Mouse (Mus musculus): ENCODE data around the gene Cbr1. TPM values are rescaled to one million over a fixed set of nuclear protein-coding genes. Genes with fewer than 3 reads are reported as not detected.

Gene Cbr1
- polyA plus RNA-seq, 1 experiment from 2014 or later, result 70.2 TPM

DNA sequence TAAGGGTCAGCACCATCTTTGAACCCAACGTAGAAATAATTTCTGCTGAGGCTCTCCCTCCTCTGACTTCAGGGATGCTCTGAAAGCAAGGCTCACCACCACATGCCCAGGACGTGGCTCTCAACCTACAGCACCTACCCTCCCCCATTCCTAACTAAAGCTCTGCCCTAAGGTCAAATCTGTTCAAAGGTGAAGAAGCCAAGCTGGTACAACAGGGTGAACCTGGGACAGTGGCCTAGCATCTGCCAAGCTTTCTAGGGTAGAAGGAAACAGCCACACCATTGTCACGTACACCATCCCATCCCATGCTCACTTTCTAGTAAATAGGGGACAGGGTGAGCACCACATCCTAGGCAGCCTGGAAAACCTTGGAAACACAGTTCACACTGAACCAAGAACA lies 12.9 kb upstream of the Cbr1 start:
- Histone ChIP-seq H3K4me3 (ENCODE audit: low read depth, low read length) (no peak overlapping the region), H3K9me3 (ENCODE audit: control insufficient read depth, low read length) (no peaks in the 10 kb centered on the region), H3K27me3 (replicated peaks; ENCODE audit: control insufficient read depth, insufficient read depth, low read length) (no peaks in the 10 kb centered on the region), H3K36me3 (ENCODE audit: control insufficient read depth, insufficient read depth, low read length) (peaks cover 41% of the 10 kb centered on the region), H3K4me1 (ENCODE audit: control insufficient read depth, insufficient read depth, low read length) (no peaks in the 10 kb centered on the region), H3K9ac (ENCODE audit: low read depth, low read length) (no peak overlapping the region), H3K4me2 (ENCODE audit: low read depth, low read length) (no peak overlapping the region), H3K27ac (replicated peaks; ENCODE audit: low read depth, low read length) (no peak overlapping the region)
- 94% methylated on average over 3 of the region's 3 CpGs for WGBS
- ATAC-seq (ENCODE audit: low read depth) (no peak), DNase-seq (ENCODE audit: low spot score) (no peak)

DNA sequence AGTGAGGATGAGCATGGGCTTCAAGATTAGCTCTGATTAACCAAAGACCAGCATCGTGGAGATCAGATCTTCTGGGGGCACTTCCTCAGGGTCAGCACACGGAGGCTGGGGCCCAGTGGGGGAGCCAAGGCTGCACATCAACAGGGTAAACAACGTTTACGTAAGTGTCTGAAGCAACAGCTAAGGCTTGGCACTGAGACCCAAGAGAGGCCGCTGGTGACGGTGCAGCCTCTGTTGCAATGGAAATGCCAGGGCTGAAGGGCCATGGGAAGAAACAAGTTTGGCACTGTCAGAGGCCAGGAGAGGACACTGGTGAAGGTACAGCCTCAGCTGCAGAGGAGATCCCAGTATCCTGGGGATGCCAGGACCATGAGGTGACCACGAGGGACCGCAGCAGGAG lies 12.2 kb upstream of the Cbr1 start:
- H3K27me3 ChIP-seq (replicated peaks; ENCODE audit: control insufficient read depth, insufficient read depth, low read length), result no peaks in the 10 kb centered on the region
- no peak overlapping the region for H3K9ac ChIP-seq (ENCODE audit: low read depth, low read length)
- no peak for ATAC-seq (ENCODE audit: low read depth)
- no peak for DNase-seq (ENCODE audit: low spot score)
- WGBS, result 91% methylated on average over 8 of the region's 8 CpGs
- no peaks in the 10 kb centered on the region for H3K9me3 ChIP-seq (ENCODE audit: control insufficient read depth, low read length)
- H3K4me1 ChIP-seq (ENCODE audit: control insufficient read depth, insufficient read depth, low read length), result no peaks in the 10 kb centered on the region
- no peak overlapping the region for H3K4me3 ChIP-seq (ENCODE audit: low read depth, low read length)
- H3K27ac ChIP-seq (replicated peaks; ENCODE audit: low read depth, low read length), result no peak overlapping the region
- H3K4me2 ChIP-seq (ENCODE audit: low read depth, low read length), result no peak overlapping the region
- peaks cover 46% of the 10 kb centered on the region for H3K36me3 ChIP-seq (ENCODE audit: control insufficient read depth, insufficient read depth, low read length)

GRCm38 (mm10) chr16:93594448-93594847 lies 11.2 kb upstream of the Cbr1 start:
- Histone ChIP-seq H3K27ac (replicated peaks; ENCODE audit: low read depth, low read length) (no peak overlapping the region), H3K9me3 (ENCODE audit: control insufficient read depth, low read length) (no peaks in the 10 kb centered on the region), H3K4me3 (ENCODE audit: low read depth, low read length) (no peak overlapping the region), H3K4me1 (ENCODE audit: control insufficient read depth, insufficient read depth, low read length) (no peaks in the 10 kb centered on the region), H3K36me3 (ENCODE audit: control insufficient read depth, insufficient read depth, low read length) (peaks cover 50% of the 10 kb centered on the region), H3K9ac (ENCODE audit: low read depth, low read length) (no peak overlapping the region), H3K27me3 (replicated peaks; ENCODE audit: control insufficient read depth, insufficient read depth, low read length) (no peaks in the 10 kb centered on the region), H3K4me2 (ENCODE audit: low read depth, low read length) (no peak overlapping the region)
- DNase-seq (ENCODE audit: low spot score) (no peak), ATAC-seq (ENCODE audit: low read depth) (no peak)
- WGBS, result 87% methylated on average over 10 of the region's 10 CpGs

- Histone ChIP-seq H3K9ac (ENCODE audit: low read depth, low read length) (no peak overlapping the region), H3K27me3 (replicated peaks; ENCODE audit: control insufficient read depth, insufficient read depth, low read length) (no peaks in the 10 kb centered on the region), H3K9me3 (ENCODE audit: control insufficient read depth, low read length) (no peaks in the 10 kb centered on the region), H3K4me1 (ENCODE audit: control insufficient read depth, insufficient read depth, low read length) (no peaks in the 10 kb centered on the region), H3K4me3 (ENCODE audit: low read depth, low read length) (no peak overlapping the region), H3K36me3 (ENCODE audit: control insufficient read depth, insufficient read depth, low read length) (peaks cover 38% of the 10 kb centered on the region), H3K4me2 (ENCODE audit: low read depth, low read length) (no peak overlapping the region), H3K27ac (replicated peaks; ENCODE audit: low read depth, low read length) (no peak overlapping the region)
- 90% methylated on average over 5 of the region's 5 CpGs for WGBS
- no peak for ATAC-seq (ENCODE audit: low read depth)
- no peak for DNase-seq (ENCODE audit: low spot score)
Observed at GRCm38 (mm10) chr16:93595766-93596165, 9.9 kb upstream of the Cbr1 start.

GRCm38 (mm10) chr16:93596807-93597206 lies 8.8 kb upstream of the Cbr1 start:
- 95% methylated on average over 7 of the region's 7 CpGs for WGBS
- Histone ChIP-seq H3K9me3 (ENCODE audit: control insufficient read depth, low read length) (no peaks in the 10 kb centered on the region), H3K4me2 (ENCODE audit: low read depth, low read length) (no peak overlapping the region), H3K4me1 (ENCODE audit: control insufficient read depth, insufficient read depth, low read length) (no peaks in the 10 kb centered on the region), H3K4me3 (ENCODE audit: low read depth, low read length) (no peak overlapping the region), H3K36me3 (ENCODE audit: control insufficient read depth, insufficient read depth, low read length) (peaks cover 37% of the 10 kb centered on the region), H3K27me3 (replicated peaks; ENCODE audit: control insufficient read depth, insufficient read depth, low read length) (no peaks in the 10 kb centered on the region), H3K9ac (ENCODE audit: low read depth, low read length) (no peak overlapping the region), H3K27ac (replicated peaks; ENCODE audit: low read depth, low read length) (no peak overlapping the region)
- DNase-seq (ENCODE audit: low spot score), result no peak
- no peak for ATAC-seq (ENCODE audit: low read depth)

DNA sequence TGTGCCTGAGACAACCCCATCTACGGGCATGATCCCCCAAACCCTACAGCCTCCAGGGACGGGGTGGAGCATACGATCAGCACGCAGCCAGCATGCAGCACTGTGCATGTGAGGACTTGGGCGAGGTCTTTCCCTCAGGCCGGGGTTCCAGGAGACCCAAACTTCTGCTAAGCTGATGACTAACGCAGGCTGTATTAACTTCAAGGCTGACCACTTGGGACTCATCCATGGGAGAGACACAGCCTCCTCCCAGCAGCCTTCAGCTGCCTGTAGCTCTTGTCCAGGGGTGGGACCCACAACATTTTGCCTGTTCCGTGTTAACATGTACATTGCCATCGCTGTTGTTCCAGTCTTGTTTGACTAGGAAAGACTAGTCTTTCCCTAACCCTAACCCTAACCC lies 8.1 kb upstream of the Cbr1 start:
- no peak overlapping the region for H3K27ac ChIP-seq (replicated peaks; ENCODE audit: low read depth, low read length)
- H3K36me3 ChIP-seq (ENCODE audit: control insufficient read depth, insufficient read depth, low read length), result peaks cover 37% of the 10 kb centered on the region
- H3K9ac ChIP-seq (ENCODE audit: low read depth, low read length), result no peak overlapping the region
- no peak overlapping the region for H3K4me2 ChIP-seq (ENCODE audit: low read depth, low read length)
- WGBS, result 93% methylated on average over 9 of the region's 9 CpGs
- DNase-seq (ENCODE audit: low spot score) (no peak), ATAC-seq (ENCODE audit: low read depth) (no peak)
- no peak overlapping the region for H3K4me3 ChIP-seq (ENCODE audit: low read depth, low read length)
- H3K27me3 ChIP-seq (replicated peaks; ENCODE audit: control insufficient read depth, insufficient read depth, low read length), result no peaks in the 10 kb centered on the region
- H3K9me3 ChIP-seq (ENCODE audit: control insufficient read depth, low read length), result no peaks in the 10 kb centered on the region
- no peaks in the 10 kb centered on the region for H3K4me1 ChIP-seq (ENCODE audit: control insufficient read depth, insufficient read depth, low read length)

- H3K36me3 ChIP-seq (ENCODE audit: control insufficient read depth, insufficient read depth, low read length), result peaks cover 23% of the 10 kb centered on the region; the same call in 1 of the 2 replicates
- no peak overlapping the region for H3K9ac ChIP-seq (ENCODE audit: low read depth, low read length)
- H3K4me1 ChIP-seq (ENCODE audit: control insufficient read depth, insufficient read depth, low read length), result peaks cover 4% of the 10 kb centered on the region
- H3K4me3 ChIP-seq (ENCODE audit: low read depth, low read length), result no peak overlapping the region
- ATAC-seq (ENCODE audit: low read depth) (no peak), DNase-seq (ENCODE audit: low spot score) (no peak)
- 85% methylated on average over 6 of the region's 6 CpGs for WGBS
- no peak overlapping the region for H3K27ac ChIP-seq (replicated peaks; ENCODE audit: low read depth, low read length)
- H3K9me3 ChIP-seq (ENCODE audit: control insufficient read depth, low read length), result no peaks in the 10 kb centered on the region
- no peak overlapping the region for H3K4me2 ChIP-seq (ENCODE audit: low read depth, low read length)
- no peaks in the 10 kb centered on the region for H3K27me3 ChIP-seq (replicated peaks; ENCODE audit: control insufficient read depth, insufficient read depth, low read length)
Observed at GRCm38 (mm10) chr16:93599461-93599860, 6.2 kb upstream of the Cbr1 start.

GRCm38 (mm10) chr16:93603439-93604212 lies 2.0 kb upstream of the Cbr1 start, which contains the start of gene Setd4:
Setd4 (minus strand) TSS chr16:93604063.
- Histone ChIP-seq H3K9me3 (ENCODE audit: control insufficient read depth, low read length) (no peaks in the 10 kb centered on the region), H3K4me2 (ENCODE audit: low read depth, low read length) (peak within 1 kb of the TSS; percentile 90), H3K4me1 (ENCODE audit: control insufficient read depth, insufficient read depth, low read length) (peaks cover 11% of the 10 kb centered on the region), H3K4me3 (ENCODE audit: low read depth, low read length) (peak within 1 kb of the TSS; percentile 51), H3K9ac (ENCODE audit: low read depth, low read length) (peak within 1 kb of the TSS; percentile 67), H3K27ac (replicated peaks; ENCODE audit: low read depth, low read length) (peak within 1 kb of the TSS; percentile 91), H3K27me3 (replicated peaks; ENCODE audit: control insufficient read depth, insufficient read depth, low read length) (no peaks in the 10 kb centered on the region), H3K36me3 (ENCODE audit: control insufficient read depth, insufficient read depth, low read length) (peaks cover 5% of the 10 kb centered on the region; the same call in 1 of the 2 replicates)
- peak; percentile 96 for DNase-seq (ENCODE audit: low spot score)
- peak; percentile 92 for ATAC-seq (ENCODE audit: low read depth)
- 2% methylated on average over 45 of the region's 55 CpGs for WGBS

DNA sequence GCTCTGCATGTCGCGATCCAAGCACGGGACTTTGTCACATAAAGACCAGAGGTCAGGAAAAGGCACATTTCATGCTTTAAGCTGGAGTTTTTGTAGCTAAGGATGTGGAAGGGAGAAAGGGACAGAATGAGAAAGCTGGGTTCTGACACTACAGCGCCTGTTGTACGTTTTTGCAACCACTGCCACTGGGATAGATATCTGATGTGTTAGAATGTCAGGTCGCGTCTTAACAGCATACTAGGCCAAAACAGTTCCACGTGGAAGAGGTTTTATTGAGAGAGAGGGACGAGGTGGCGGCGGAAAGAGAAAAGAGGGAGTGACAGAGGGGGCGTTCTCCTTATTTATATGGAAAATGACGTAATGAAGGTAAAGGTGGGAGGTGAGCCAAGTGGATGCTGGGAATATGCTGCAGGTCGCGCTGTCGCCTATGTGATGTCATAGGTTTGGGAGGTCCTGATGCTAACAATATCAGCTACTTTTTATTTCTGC lies 1.1 kb upstream of the Cbr1 start:
- WGBS, result 4% methylated on average over 16 of the region's 16 CpGs
- H3K9ac ChIP-seq (ENCODE audit: low read depth, low read length), result peak overlapping the region; percentile 67
- peak overlapping the region; percentile 91 for H3K27ac ChIP-seq (replicated peaks; ENCODE audit: low read depth, low read length)
- H3K9me3 ChIP-seq (ENCODE audit: control insufficient read depth, low read length), result no peaks in the 10 kb centered on the region
- no peaks in the 10 kb centered on the region for H3K27me3 ChIP-seq (replicated peaks; ENCODE audit: control insufficient read depth, insufficient read depth, low read length)
- peak overlapping the region; percentile 51 for H3K4me3 ChIP-seq (ENCODE audit: low read depth, low read length)
- DNase-seq (ENCODE audit: low spot score) (peak; percentile 65), ATAC-seq (ENCODE audit: low read depth) (no peak)
- H3K4me1 ChIP-seq (ENCODE audit: control insufficient read depth, insufficient read depth, low read length), result peaks cover 16% of the 10 kb centered on the region
- peak overlapping the region; percentile 90 for H3K4me2 ChIP-seq (ENCODE audit: low read depth, low read length)
- no peaks in the 10 kb centered on the region for H3K36me3 ChIP-seq (ENCODE audit: control insufficient read depth, insufficient read depth, low read length)

All from embryonic facial prominence, embryonic 14.5 days (tissue).